In the genomic region with DNA sequence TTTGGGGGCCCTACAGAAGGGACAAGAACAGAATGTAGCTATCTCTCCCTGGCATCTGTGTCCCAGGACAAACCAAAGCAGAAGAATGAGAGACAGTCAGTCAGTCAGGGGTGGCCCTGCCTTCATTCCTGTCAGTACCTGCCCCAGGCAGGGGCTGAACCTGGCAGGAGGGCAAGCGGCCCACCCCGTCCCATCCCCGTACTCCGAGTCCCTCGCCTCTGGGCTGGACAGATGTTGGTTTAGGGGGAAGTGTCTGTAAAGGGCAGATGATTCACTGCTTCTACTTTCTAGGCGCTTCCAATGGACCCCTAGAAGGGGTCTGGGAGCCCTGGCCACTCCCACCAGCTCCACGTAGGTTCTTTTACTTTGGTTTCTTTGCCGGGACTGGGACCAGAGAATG, we compare ENCODE assay signal across 8 mouse cellular contexts. TPM values are rescaled to one million over a fixed set of nuclear protein-coding genes. Genes with fewer than 3 reads are reported as not detected.
DNase-seq lines count a peak whose midpoint lies in the region; ATAC-seq and TF ChIP-seq lines count a peak whose summit lies in the region.

No protein-coding gene starts in this region.

- peak overlapping the region; percentile 33 for H3K4me3 ChIP-seq in left cerebral cortex, adult 2 months
- peak overlapping the region; percentile 48 for H3K4me3 ChIP-seq in embryonic facial prominence, embryonic 14.5 days (ENCODE audit: low read depth, low read length)
- H3K4me3 ChIP-seq in hindbrain, embryonic 15.5 days = peak overlapping the region; percentile 37
- H3K4me3 ChIP-seq in neural tube, embryonic 12.5 days = peak overlapping the region; percentile 25

- peak overlapping the region; percentile 65 for H3K9ac ChIP-seq in embryonic facial prominence, embryonic 14.5 days (ENCODE audit: low read depth, low read length)
- peak overlapping the region; percentile 39 for H3K9ac ChIP-seq in hindbrain, embryonic 15.5 days
- H3K9ac ChIP-seq in neural tube, embryonic 12.5 days = peak overlapping the region; percentile 49; the same call in 1 of the 2 replicates

- no peaks in the 10 kb centered on the region for H3K9me3 ChIP-seq in embryonic facial prominence, embryonic 14.5 days (ENCODE audit: control insufficient read depth, low read length)
- no peaks in the 10 kb centered on the region for H3K9me3 ChIP-seq in hindbrain, embryonic 15.5 days
- no peaks in the 10 kb centered on the region for H3K9me3 ChIP-seq in neural tube, embryonic 12.5 days

- no peak for ATAC-seq in embryonic facial prominence, embryonic 14.5 days (ENCODE audit: low read depth)
- no peak for ATAC-seq in hindbrain, embryonic 15.5 days (ENCODE audit: low FRiP score, low read depth)
- ATAC-seq in neural tube, embryonic 12.5 days (ENCODE audit: low FRiP score, low read depth) = no peak

- WGBS in embryonic facial prominence, embryonic 14.5 days = 23% methylated on average over 6 of the region's 8 CpGs
- WGBS in hindbrain, embryonic 15.5 days = 28% methylated on average over 8 of the region's 8 CpGs
- WGBS in neural tube, embryonic 12.5 days = 21% methylated on average over 8 of the region's 8 CpGs

- peaks cover 19% of the 10 kb centered on the region for H3K4me1 ChIP-seq in embryonic facial prominence, embryonic 14.5 days (ENCODE audit: control insufficient read depth, insufficient read depth, low read length)
- H3K4me1 ChIP-seq in hindbrain, embryonic 15.5 days (replicated peaks) = peaks cover 12% of the 10 kb centered on the region
- peaks cover 19% of the 10 kb centered on the region for H3K4me1 ChIP-seq in neural tube, embryonic 12.5 days

- DNase-seq in left cerebral cortex, adult 2 months (ENCODE audit: extremely low spot score in 1 of 2, low spot score in 2 of 2) = no peak
- no peak for DNase-seq in left cerebral cortex, adult 9 months (ENCODE audit: low spot score in 2 of 2)
- DNase-seq in embryonic facial prominence, embryonic 14.5 days (ENCODE audit: low spot score) = no peak
- no peak for DNase-seq in adrenal gland, adult 2 months
- DNase-seq in thymus, postnatal 10 days (ENCODE audit: low spot score in 2 of 2) = no peak
- DNase-seq in embryo, embryonic 9.5 days (ENCODE audit: extremely low spot score) = no peak

- H3K36me3 ChIP-seq in embryonic facial prominence, embryonic 14.5 days (ENCODE audit: control insufficient read depth, insufficient read depth, low read length) = 0 out of 2 replicates have a peak, but pooled peaks cover 3% of the 10 kb centered on the region
- no peaks in the 10 kb centered on the region for H3K36me3 ChIP-seq in hindbrain, embryonic 15.5 days
- no peaks in the 10 kb centered on the region for H3K36me3 ChIP-seq in neural tube, embryonic 12.5 days

- H3K4me2 ChIP-seq in embryonic facial prominence, embryonic 14.5 days (ENCODE audit: low read depth, low read length) = peak overlapping the region; percentile 75
- H3K4me2 ChIP-seq in hindbrain, embryonic 15.5 days = peak overlapping the region; percentile 72
- H3K4me2 ChIP-seq in neural tube, embryonic 12.5 days (replicated peaks) = peak overlapping the region; percentile 63

- H3K27ac ChIP-seq in left cerebral cortex, adult 2 months = no peak overlapping the region
- H3K27ac ChIP-seq in embryonic facial prominence, embryonic 14.5 days (replicated peaks; ENCODE audit: low read depth, low read length) = no peak overlapping the region
- no peak overlapping the region for H3K27ac ChIP-seq in hindbrain, embryonic 15.5 days (replicated peaks)
- no peak overlapping the region for H3K27ac ChIP-seq in neural tube, embryonic 12.5 days

- H3K27me3 ChIP-seq in embryonic facial prominence, embryonic 14.5 days (replicated peaks; ENCODE audit: control insufficient read depth, insufficient read depth, low read length) = no peaks in the 10 kb centered on the region
- 0 out of 2 replicates have a peak, but pooled peaks cover 4% of the 10 kb centered on the region for H3K27me3 ChIP-seq in hindbrain, embryonic 15.5 days
- H3K27me3 ChIP-seq in neural tube, embryonic 12.5 days (replicated peaks) = peaks cover 28% of the 10 kb centered on the region

- intact Hi-C loops in left cerebral cortex, adult 2 months (cut with DNase I) = no loop called here

- TF ChIP-seq CTCF in left cerebral cortex, adult 2 months (IDR thresholded peaks at IDR 0.05) = no peak

RNA-seq across cellular contexts. Expression of gene Ptges, which starts 27.4 kb away (rescaled TPM):
- 1 to 10 TPM; 5.1 to 6.9 TPM for total RNA-seq in left cerebral cortex, adult 2 months (2021)
- 14.9 and 17.3 TPM in 2 replicates for polyA plus RNA-seq in embryonic facial prominence, embryonic 14.5 days (2014; fragmentation: Nextera tagmentation; extraction: Ambion mirVana)
- polyA plus RNA-seq in hindbrain, embryonic 15.5 days (2015; fragmentation: Nextera tagmentation; extraction: Ambion mirVana) = 5.4 and 5.6 TPM in 2 replicates
- polyA plus RNA-seq in neural tube, embryonic 12.5 days (2016; fragmentation: Nextera tagmentation; extraction: Ambion mirVana) = 2.9 and 3.7 TPM in 2 replicates
- 10 to 100 TPM; 25.4 to 34.1 TPM for total RNA-seq in adrenal gland, adult 2 months (2021)
- 37.9 and 73.5 TPM in 2 replicates for polyA plus RNA-seq in adrenal gland, adult 2 months (2012; rRNA removed)

RNA-seq across cellular contexts. Expression of gene Tor1b, which starts 50.5 kb away (rescaled TPM):
- total RNA-seq in left cerebral cortex, adult 2 months (2021) = 10 to 100 TPM; 28.0 to 32.9 TPM
- 41.3 and 41.8 TPM in 2 replicates for polyA plus RNA-seq in embryonic facial prominence, embryonic 14.5 days (2014; fragmentation: Nextera tagmentation; extraction: Ambion mirVana)
- polyA plus RNA-seq in hindbrain, embryonic 15.5 days (2015; fragmentation: Nextera tagmentation; extraction: Ambion mirVana) = 18.8 and 19.6 TPM in 2 replicates
- 20.4 and 20.7 TPM in 2 replicates for polyA plus RNA-seq in neural tube, embryonic 12.5 days (2016; fragmentation: Nextera tagmentation; extraction: Ambion mirVana)
- 10 to 100 TPM; 49.6 to 51.2 TPM for total RNA-seq in adrenal gland, adult 2 months (2021)
- polyA plus RNA-seq in adrenal gland, adult 2 months (2012; rRNA removed) = 61.7 and 81.7 TPM in 2 replicates
